Mouse (Mus musculus) forebrain, embryonic 11.5 days (tissue): ENCODE measurements at regions not wholly inside any gene's neighbourhood (a gene's known extent, or its start where the extent isn't known, plus 50 kb on each side); places are given as distances from the start of the nearest gene placed in this dataset.

Experiments
- ATAC-seq: fragments of 200-750 bp; cut with Nextera tagmentation; replicated peaks from 2 replicates; pipeline ENCODE4 v1.8.0; 2017; ENCODE audit warnings: moderate TSS enrichment; ENCODE audit not compliant: low FRiP score
- DNase-seq: peaks from one replicate; pipeline ENCODE4 v3.0.0-alpha.2; 2017; ENCODE audit warnings: low spot score
- H3K27ac ChIP-seq: fragments of 300-500 bp; sonication (generic); 2 replicates; pipeline ENCODE4 v1.5.1; 2014; ENCODE audit warnings: low read depth, low read length
- H3K27me3 ChIP-seq: fragments of 300-500 bp; sonication (generic); 2 replicates; pipeline ENCODE4 v1.6.1; 2014; ENCODE audit warnings: mild to moderate bottlenecking, low read length, mixed read lengths; ENCODE audit not compliant: control insufficient read depth, insufficient read depth
- H3K36me3 ChIP-seq: fragments of 300-500 bp; sonication (generic); 2 replicates; pipeline ENCODE4 v1.6.1; 2014; ENCODE audit warnings: mild to moderate bottlenecking, low read length, moderate library complexity, mixed read lengths; ENCODE audit not compliant: control insufficient read depth, insufficient read depth
- H3K4me1 ChIP-seq: fragments of 300-500 bp; sonication (generic); replicated peaks from 2 replicates; pipeline ENCODE4 v1.6.1; 2014; ENCODE audit warnings: low read length, mixed read lengths; ENCODE audit not compliant: control insufficient read depth, insufficient read depth
- H3K4me2 ChIP-seq: fragments of 300-500 bp; sonication (generic); 2 replicates; pipeline ENCODE4 v1.6.1; 2014; ENCODE audit warnings: low read depth, mild to moderate bottlenecking, low read length, moderate library complexity, mixed read lengths; ENCODE audit not compliant: severe bottlenecking
- H3K4me3 ChIP-seq: fragments of 300-500 bp; sonication (generic); 2 replicates; pipeline ENCODE4 v1.5.1; 2014; ENCODE audit warnings: low read depth, low read length
- H3K9ac ChIP-seq: fragments of 300-500 bp; sonication (generic); 2 replicates; pipeline ENCODE4 v1.6.1; 2014; ENCODE audit warnings: low read length
- H3K9me3 ChIP-seq: fragments of 300-500 bp; sonication (generic); 2 replicates; pipeline ENCODE4 v1.6.1; 2016; ENCODE audit warnings: low read length, mixed read lengths; ENCODE audit not compliant: control insufficient read depth
- WGBS: fragments of 180-500 bp; shearing (Covaris S2); extraction: QIAGEN DNeasy Blood & Tissue Kit; methylation state at CpG from one replicate; pipeline ENCODE4 v1.1.7; 2014; 5-methylcytosine and 5-hydroxymethylcytosine counted together

DNA sequence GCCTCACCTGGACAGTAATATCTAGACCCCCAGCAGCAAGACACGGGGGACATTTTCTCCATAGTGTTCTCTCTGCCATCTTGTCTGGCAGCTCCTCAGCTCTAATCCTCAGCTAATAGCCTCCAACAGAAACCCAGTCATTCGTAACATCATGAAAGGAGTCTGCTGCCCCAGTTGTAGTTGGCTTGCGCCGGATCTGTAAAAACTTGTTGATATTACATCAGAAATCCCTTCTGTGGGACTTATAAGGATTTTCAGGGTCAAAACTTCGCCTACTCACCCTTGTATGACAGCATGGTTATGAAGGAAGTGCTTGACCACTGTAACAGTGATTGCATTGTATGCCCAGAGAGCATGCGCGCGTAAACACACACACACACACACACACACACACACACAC, 96.8 kb upstream of the Fat1 start:
- DNase-seq (no peak), ATAC-seq (no peak)
- Histone ChIP-seq H3K9me3 (no peaks in the 10 kb centered on the region), H3K36me3 (no peaks in the 10 kb centered on the region), H3K27me3 (no peaks in the 10 kb centered on the region), H3K4me1 (no peaks in the 10 kb centered on the region), H3K4me3 (no peak overlapping the region), H3K27ac (no peak overlapping the region), H3K4me2 (no peak overlapping the region), H3K9ac (no peak overlapping the region)
- 79% methylated on average over 8 of the region's 8 CpGs for WGBS

DNA sequence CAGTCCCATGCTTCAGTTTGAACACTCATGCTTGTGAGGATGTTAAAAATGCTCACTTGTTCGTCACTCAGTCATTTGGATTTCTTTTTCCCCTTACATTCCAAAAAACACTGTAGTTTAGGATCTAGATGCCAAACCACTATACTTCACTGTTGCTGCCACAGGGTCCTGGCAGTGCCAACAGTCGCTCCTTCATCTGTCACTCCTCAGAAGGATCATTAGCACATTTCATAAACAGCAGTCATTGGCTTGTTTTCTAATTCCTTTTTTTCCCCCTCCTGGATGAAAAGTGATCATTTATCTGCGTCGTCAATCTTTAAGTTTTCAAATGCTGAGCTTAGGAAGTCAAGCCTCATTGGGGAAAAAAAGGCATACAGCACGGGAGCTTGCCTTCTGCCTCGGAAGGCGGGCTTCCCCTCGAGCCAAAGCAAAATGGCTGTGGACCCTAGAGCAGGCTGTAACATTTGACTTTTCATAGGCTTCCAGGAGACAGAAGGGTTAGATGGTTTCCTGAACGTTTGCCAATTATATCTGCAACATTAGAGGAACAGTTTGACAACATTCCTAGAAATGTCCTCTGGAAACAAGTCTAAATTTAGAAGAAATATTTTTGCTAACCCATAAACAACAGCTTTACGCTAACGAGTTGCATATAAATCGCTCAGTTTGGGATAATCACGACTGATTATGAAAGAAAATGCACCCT, 95.6 kb upstream of the Fat1 start:
- H3K9me3 ChIP-seq = no peaks in the 10 kb centered on the region; the same call in 1 of the 2 replicates
- no peaks in the 10 kb centered on the region for H3K36me3 ChIP-seq
- no peak overlapping the region for H3K9ac ChIP-seq
- ATAC-seq (no peak), DNase-seq (no peak)
- no peak overlapping the region for H3K4me3 ChIP-seq
- H3K4me2 ChIP-seq = no peak overlapping the region
- H3K4me1 ChIP-seq = no peaks in the 10 kb centered on the region
- no peaks in the 10 kb centered on the region for H3K27me3 ChIP-seq
- 67% methylated on average over 13 of the region's 13 CpGs for WGBS
- H3K27ac ChIP-seq = no peak overlapping the region

DNA sequence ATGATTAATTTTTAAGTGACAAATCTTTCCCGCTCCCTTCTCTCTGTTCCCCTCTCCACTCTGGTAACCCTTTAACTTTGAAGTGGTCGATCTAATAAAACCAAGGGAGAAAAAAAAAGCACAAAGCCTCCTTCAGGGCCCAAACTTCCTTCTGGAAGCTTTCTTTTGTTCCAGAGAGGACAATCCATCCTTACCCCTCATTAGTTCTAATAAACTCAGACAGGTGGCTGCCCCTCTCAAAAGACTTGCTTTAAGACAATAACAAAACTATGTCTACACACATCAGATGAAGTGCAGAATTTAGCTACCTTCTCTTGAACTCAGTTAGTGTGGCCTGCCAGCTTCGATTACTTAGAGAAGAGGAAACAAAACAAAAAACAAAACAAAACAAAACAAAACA, 94.6 kb upstream of the Fat1 start:
- no peaks in the 10 kb centered on the region for H3K4me1 ChIP-seq
- DNase-seq (no peak), ATAC-seq (no peak)
- no peaks in the 10 kb centered on the region; the same call in 1 of the 2 replicates for H3K9me3 ChIP-seq
- WGBS = 25% methylated on average over 3 of the region's 3 CpGs
- no peak overlapping the region for H3K9ac ChIP-seq
- H3K27me3 ChIP-seq = no peaks in the 10 kb centered on the region
- no peak overlapping the region for H3K27ac ChIP-seq
- H3K4me2 ChIP-seq = no peak overlapping the region
- H3K36me3 ChIP-seq = no peaks in the 10 kb centered on the region
- no peak overlapping the region for H3K4me3 ChIP-seq

DNA sequence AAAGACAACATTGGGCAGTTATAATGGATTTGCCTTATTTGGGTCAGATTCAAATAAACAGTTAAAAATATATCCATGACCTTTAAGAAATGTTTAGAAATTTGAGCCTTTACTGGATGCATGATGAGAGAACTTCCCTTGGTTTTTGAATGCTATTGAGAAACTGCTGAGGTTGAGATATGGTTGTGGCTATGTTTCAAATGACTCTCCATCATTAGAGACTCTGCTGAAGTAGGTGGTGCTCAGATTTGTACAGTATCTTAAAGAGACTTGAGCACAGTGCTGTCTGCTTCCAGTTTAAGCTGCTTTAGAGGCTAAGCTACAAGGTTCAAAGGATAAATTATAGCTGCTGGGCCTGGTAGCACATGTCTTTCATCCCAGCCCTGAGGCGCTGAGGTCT, 90.9 kb upstream of the Fat1 start:
- 92% methylated on average over 1 of the region's 1 CpGs for WGBS
- H3K9me3 ChIP-seq = no peaks in the 10 kb centered on the region; the same call in 1 of the 2 replicates
- H3K36me3 ChIP-seq = no peaks in the 10 kb centered on the region
- H3K27ac ChIP-seq = no peak overlapping the region
- no peak overlapping the region for H3K9ac ChIP-seq
- no peak overlapping the region for H3K4me3 ChIP-seq
- DNase-seq (no peak), ATAC-seq (no peak)
- no peak overlapping the region for H3K4me2 ChIP-seq
- H3K4me1 ChIP-seq = no peaks in the 10 kb centered on the region
- H3K27me3 ChIP-seq = no peaks in the 10 kb centered on the region

DNA sequence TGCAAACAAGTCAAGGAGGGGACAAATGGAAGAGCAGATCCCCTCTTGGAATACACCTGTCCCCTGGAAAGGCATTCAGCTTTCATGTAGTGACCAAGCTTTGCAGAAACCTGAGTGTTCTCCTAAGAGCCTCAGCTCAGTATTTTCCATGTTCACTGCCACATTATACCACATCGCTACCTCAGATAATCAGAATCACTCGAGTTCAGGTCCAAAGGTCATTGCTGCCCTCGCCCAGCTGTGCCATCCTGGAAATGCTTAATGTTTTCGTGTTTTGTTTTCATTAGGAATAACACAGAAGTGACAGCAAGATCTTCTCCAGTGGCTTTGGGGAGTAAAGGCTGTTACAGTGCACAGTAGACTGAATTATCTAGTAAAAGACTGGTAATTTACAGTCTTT, 83.0 kb upstream of the Fat1 start:
- Histone ChIP-seq H3K4me2 (no peak overlapping the region), H3K9ac (no peak overlapping the region), H3K4me1 (no peaks in the 10 kb centered on the region), H3K9me3 (no peaks in the 10 kb centered on the region), H3K27ac (no peak overlapping the region), H3K27me3 (no peaks in the 10 kb centered on the region), H3K4me3 (no peak overlapping the region), H3K36me3 (no peaks in the 10 kb centered on the region)
- ATAC-seq (no peak), DNase-seq (no peak)
- WGBS = 74% methylated on average over 4 of the region's 4 CpGs

DNA sequence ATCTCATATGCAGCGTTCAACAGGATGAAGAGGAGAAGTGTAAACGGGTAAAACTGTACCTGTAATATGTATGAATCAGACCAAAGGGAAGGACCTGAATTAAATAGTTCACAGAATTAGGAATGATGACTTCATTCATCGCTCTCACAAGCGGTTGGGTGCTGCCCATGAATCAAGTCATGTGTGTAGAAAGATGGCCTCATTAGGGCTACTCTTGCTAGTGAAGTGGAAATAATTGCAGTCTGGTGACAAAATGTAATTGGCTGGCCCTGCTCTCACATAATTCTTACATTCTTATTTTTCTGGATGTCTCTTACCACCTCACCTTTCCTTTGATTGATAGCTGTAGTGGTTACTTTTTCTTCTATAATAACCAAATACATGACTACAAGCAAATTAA, 80.1 kb upstream of the Fat1 start:
- Histone ChIP-seq H3K27ac (no peak overlapping the region), H3K9ac (no peak overlapping the region), H3K9me3 (no peaks in the 10 kb centered on the region), H3K4me1 (no peaks in the 10 kb centered on the region), H3K36me3 (no peaks in the 10 kb centered on the region), H3K4me2 (no peak overlapping the region), H3K27me3 (no peaks in the 10 kb centered on the region), H3K4me3 (no peak overlapping the region)
- WGBS = 88% methylated on average over 4 of the region's 4 CpGs
- ATAC-seq (no peak), DNase-seq (no peak)

DNA sequence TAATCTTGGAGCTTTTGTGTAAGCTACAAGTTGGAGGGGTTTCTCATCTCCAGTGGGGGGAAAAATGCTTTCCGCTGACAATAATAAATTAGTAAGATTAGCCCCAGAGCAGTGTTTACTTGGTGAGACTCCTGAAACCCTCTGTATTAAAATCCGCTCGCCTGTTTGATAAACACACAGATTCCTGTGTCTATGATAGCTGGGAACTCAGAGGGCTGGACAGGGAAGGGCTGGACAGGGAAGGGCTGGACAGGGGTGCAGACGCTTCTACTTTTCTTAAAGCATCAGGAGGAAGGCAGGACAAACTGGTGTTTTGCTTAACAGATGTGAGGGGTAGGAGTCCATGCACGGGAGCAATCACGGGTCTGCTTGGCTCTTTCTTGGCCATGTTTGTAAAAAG, 68.0 kb upstream of the Fat1 start:
- Histone ChIP-seq H3K9me3 (no peaks in the 10 kb centered on the region), H3K36me3 (no peaks in the 10 kb centered on the region), H3K27ac (no peak overlapping the region), H3K4me1 (no peaks in the 10 kb centered on the region), H3K4me3 (no peak overlapping the region), H3K9ac (no peak overlapping the region), H3K4me2 (no peak overlapping the region), H3K27me3 (no peaks in the 10 kb centered on the region)
- 80% methylated on average over 6 of the region's 6 CpGs for WGBS
- ATAC-seq (no peak), DNase-seq (no peak)

DNA sequence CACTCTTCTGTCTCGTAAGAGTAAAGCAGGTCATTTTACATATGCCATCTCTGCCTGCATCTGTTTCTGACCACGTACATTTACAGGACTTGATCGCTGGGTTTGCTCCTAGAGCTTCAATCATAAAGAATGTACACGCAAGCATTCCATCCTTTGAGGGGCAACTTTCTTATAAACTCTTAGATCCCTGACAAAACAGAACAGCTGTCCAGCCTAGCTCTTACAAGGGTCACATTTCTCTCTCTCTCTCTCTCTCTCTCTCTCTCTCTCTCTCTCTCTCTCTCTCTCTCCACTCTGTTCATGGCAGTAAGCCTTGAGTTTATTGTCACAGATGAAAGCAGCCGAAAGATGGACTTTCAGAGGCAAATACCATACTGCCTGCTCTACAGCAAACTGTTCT, 67.6 kb upstream of the Fat1 start:
- 83% methylated on average over 5 of the region's 5 CpGs for WGBS

DNA sequence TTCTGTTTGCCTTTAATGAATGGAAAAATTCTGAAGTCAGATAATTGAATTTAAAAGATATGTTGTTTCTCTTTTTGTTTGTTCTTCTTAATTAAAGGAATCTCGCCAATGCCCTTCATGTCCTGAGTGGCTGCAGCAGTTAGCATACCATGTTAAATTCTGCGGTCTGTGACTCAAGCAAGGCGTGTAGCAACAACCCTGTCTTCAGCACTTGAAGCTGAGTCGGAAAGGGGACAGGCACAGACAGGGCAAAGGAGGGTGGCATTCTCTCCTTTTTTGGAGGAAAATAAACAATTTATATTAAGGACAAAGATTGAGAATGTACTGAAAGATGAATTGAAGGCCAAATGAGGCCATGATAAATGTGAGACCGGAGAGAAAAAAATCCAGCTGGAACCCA, 58.2 kb upstream of the Fat1 start:
- ATAC-seq (no peak), DNase-seq (no peak)
- no peak overlapping the region for H3K9ac ChIP-seq
- H3K4me2 ChIP-seq = no peak overlapping the region
- WGBS = 73% methylated on average over 5 of the region's 5 CpGs
- no peak overlapping the region for H3K27ac ChIP-seq
- H3K4me1 ChIP-seq = no peaks in the 10 kb centered on the region
- H3K36me3 ChIP-seq = no peaks in the 10 kb centered on the region
- H3K4me3 ChIP-seq = no peak overlapping the region
- no peaks in the 10 kb centered on the region for H3K27me3 ChIP-seq
- no peaks in the 10 kb centered on the region for H3K9me3 ChIP-seq

More for the DNA sequence above, 67.6 kb upstream of the Fat1 start:
- Histone ChIP-seq H3K36me3 (no peaks in the 10 kb centered on the region), H3K4me2 (no peak overlapping the region), H3K27ac (no peak overlapping the region), H3K9me3 (no peaks in the 10 kb centered on the region), H3K4me1 (no peaks in the 10 kb centered on the region), H3K9ac (no peak overlapping the region), H3K27me3 (no peaks in the 10 kb centered on the region), H3K4me3 (no peak overlapping the region)
- no peak for DNase-seq
- ATAC-seq = no peak
